Mouse (Mus musculus) neural tube, embryonic 14.5 days (tissue): ENCODE measurements around the gene Sun5. TPM values are rescaled to one million over a fixed set of nuclear protein-coding genes. Genes with fewer than 3 reads are reported as not detected.
"Not testable (repeated sequence)": the region's sequence is repeated elsewhere in the genome, so short reads cannot be mapped to it uniquely, and the experiment has no call there.

Experiments
- ATAC-seq: fragments of 200-750 bp; cut with Nextera tagmentation; 2 replicates; pipeline ENCODE4 v1.8.0; 2017; ENCODE audit warnings: low read depth, mild to moderate bottlenecking, moderate TSS enrichment, moderate library complexity
- H3K27ac ChIP-seq: fragments of 300-500 bp; sonication (generic); 2 replicates; pipeline ENCODE4 v1.5.1; 2014; ENCODE audit warnings: low read depth, mild to moderate bottlenecking, control low read depth, low read length, moderate library complexity, mixed read lengths
- H3K27me3 ChIP-seq: fragments of 300-500 bp; sonication (generic); 2 replicates; pipeline ENCODE4 v1.6.1; 2014; ENCODE audit warnings: low read length; ENCODE audit not compliant: control insufficient read depth, insufficient read depth
- H3K36me3 ChIP-seq: fragments of 300-500 bp; sonication (generic); 2 replicates; pipeline ENCODE4 v1.6.1; 2014; ENCODE audit warnings: low read length, mixed read lengths; ENCODE audit not compliant: control insufficient read depth, insufficient read depth
- H3K4me1 ChIP-seq: fragments of 300-500 bp; sonication (generic); 2 replicates; pipeline ENCODE4 v1.6.1; 2014; ENCODE audit warnings: low read length; ENCODE audit not compliant: control insufficient read depth, insufficient read depth
- H3K4me2 ChIP-seq: fragments of 300-500 bp; sonication (generic); 2 replicates; pipeline ENCODE4 v1.6.1; 2014; ENCODE audit warnings: mild to moderate bottlenecking, low read depth, low read length, control low read depth
- H3K4me3 ChIP-seq: fragments of 300-500 bp; sonication (generic); 2 replicates; pipeline ENCODE4 v1.5.1; 2014; ENCODE audit warnings: low read depth, low read length, control low read depth, mixed read lengths
- H3K9ac ChIP-seq: fragments of 300-500 bp; sonication (generic); replicated peaks from 2 replicates; pipeline ENCODE4 v1.6.1; 2014; ENCODE audit warnings: low read depth, mild to moderate bottlenecking, control low read depth, low read length, mixed read lengths
- H3K9me3 ChIP-seq: fragments of 300-500 bp; sonication (generic); 2 replicates; pipeline ENCODE4 v1.6.1; 2016; ENCODE audit warnings: low read length; ENCODE audit not compliant: control insufficient read depth
- WGBS: fragments of 180-500 bp; shearing (Covaris S2); extraction: QIAGEN DNeasy Blood & Tissue Kit; methylation state at CpG from one replicate; pipeline ENCODE4 v1.1.7; 2014; 5-methylcytosine and 5-hydroxymethylcytosine counted together
- polyA plus RNA-seq: library from polyadenylated mRNA; unstranded; fragments of >200 nt; fragmentation: Nextera tagmentation; extraction: Ambion mirVana; gene quantifications from 2 replicates; pipeline ENCODE4 v1.2.1, GENCODE M21; 2014

Gene Sun5
- polyA plus RNA-seq, 1 experiment from 2014 or later = not detected

GRCm38 (mm10) chr2:153828704-153829103 is 42.2 kb downstream of the Sun5 start:
- H3K4me1 ChIP-seq = no peaks in the 10 kb centered on the region

DNA sequence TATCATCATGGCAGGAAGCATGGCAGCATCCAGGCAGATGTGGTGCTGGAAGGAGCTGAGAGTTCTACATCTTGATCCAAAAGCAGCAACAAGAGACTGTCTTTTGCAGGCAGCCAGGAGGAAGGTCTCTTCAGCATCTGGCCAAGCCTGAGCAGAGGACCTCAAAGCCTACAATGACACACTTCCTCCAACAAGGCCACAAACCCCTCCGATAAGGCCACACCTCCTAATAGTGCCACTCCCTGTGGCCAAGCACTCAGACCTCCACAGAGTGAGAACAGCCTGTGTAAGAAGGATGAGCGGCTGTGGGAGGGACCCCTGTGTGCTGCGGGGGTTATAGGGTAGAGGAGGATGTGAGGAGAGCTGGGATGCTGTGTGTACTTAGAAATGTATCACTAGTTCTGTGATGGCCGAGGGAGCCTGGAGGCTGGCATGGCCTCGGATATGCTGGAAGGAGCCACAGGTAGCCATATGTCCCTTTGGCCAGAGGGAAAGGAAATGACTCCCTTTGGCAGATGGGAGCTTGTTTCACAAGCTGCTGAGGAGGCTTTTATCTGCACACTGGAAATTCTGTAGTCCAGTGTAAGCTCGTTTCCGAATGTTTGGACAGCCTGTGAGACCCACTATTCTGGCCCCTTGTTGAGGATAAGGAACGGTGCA is 43.6 kb downstream of the Sun5 start:
- no peak overlapping the region for H3K27ac ChIP-seq
- 84% methylated on average over 8 of the region's 8 CpGs for WGBS
- no peaks in the 10 kb centered on the region for H3K4me1 ChIP-seq
- no peak overlapping the region for H3K9ac ChIP-seq
- no peak overlapping the region for H3K4me2 ChIP-seq
- no peaks in the 10 kb centered on the region for H3K9me3 ChIP-seq
- no peak overlapping the region for H3K4me3 ChIP-seq
- no peak for ATAC-seq
- no peaks in the 10 kb centered on the region for H3K27me3 ChIP-seq
- no peaks in the 10 kb centered on the region for H3K36me3 ChIP-seq

More at GRCm38 (mm10) chr2:153828704-153829103, 42.2 kb downstream of the Sun5 start:
- no peaks in the 10 kb centered on the region for H3K36me3 ChIP-seq
- 89% methylated on average over 7 of the region's 7 CpGs for WGBS
- no peaks in the 10 kb centered on the region for H3K27me3 ChIP-seq
- no peak overlapping the region for H3K27ac ChIP-seq
- no peak overlapping the region for H3K4me3 ChIP-seq
- no peak overlapping the region for H3K9ac ChIP-seq
- H3K4me2 ChIP-seq = no peak overlapping the region
- no peak for ATAC-seq
- H3K9me3 ChIP-seq = no peaks in the 10 kb centered on the region

- H3K9me3 ChIP-seq, H3K36me3 ChIP-seq, H3K9ac ChIP-seq, H3K4me1 ChIP-seq, ATAC-seq, H3K4me2 ChIP-seq, H3K4me3 ChIP-seq, H3K27ac ChIP-seq, H3K27me3 ChIP-seq: not testable (repeated sequence)
- 63% methylated on average over 32 of the region's 32 CpGs for WGBS
Observed at GRCm38 (mm10) chr2:153825900-153826299, 45.0 kb downstream of the Sun5 start.

DNA sequence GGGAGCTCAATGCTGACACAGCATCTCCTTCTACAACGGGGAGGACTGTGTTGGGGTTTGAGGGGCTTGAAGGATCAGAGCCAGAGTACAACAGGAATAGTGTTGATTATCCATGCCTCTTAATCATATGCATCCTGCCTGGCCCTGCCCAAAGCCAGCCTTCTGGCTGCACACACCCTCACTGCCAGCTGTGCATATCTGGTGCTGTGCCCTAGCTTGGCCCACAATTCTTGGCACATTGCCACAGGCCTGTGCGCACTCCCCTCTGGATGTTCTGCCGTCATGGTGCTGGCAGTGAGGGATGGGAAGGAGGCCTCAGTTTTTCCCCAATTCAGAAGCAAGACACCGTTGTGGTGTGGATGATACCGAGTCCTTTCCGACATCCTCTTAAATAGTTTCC is 46.3 kb downstream of the Sun5 start:
- Histone ChIP-seq H3K27me3 (no peaks in the 10 kb centered on the region), H3K36me3 (no peaks in the 10 kb centered on the region), H3K9me3 (no peaks in the 10 kb centered on the region), H3K9ac (no peak overlapping the region), H3K4me1 (no peaks in the 10 kb centered on the region), H3K27ac (no peak overlapping the region), H3K4me2 (no peak overlapping the region), H3K4me3 (no peak overlapping the region)
- ATAC-seq = peak; percentile 60; the same call in 1 of the 2 replicates
- 63% methylated on average over 6 of the region's 6 CpGs for WGBS

GRCm38 (mm10) chr2:153822005-153822543 is 48.8 kb downstream of the Sun5 start:
- Histone ChIP-seq H3K27me3 (no peaks in the 10 kb centered on the region), H3K4me1 (no peaks in the 10 kb centered on the region), H3K4me2 (no peak overlapping the region), H3K9me3 (no peaks in the 10 kb centered on the region), H3K9ac (no peak overlapping the region), H3K36me3 (no peaks in the 10 kb centered on the region), H3K27ac (no peak overlapping the region), H3K4me3 (no peak overlapping the region)
- no peak for ATAC-seq
- 93% methylated on average over 2 of the region's 2 CpGs for WGBS

DNA sequence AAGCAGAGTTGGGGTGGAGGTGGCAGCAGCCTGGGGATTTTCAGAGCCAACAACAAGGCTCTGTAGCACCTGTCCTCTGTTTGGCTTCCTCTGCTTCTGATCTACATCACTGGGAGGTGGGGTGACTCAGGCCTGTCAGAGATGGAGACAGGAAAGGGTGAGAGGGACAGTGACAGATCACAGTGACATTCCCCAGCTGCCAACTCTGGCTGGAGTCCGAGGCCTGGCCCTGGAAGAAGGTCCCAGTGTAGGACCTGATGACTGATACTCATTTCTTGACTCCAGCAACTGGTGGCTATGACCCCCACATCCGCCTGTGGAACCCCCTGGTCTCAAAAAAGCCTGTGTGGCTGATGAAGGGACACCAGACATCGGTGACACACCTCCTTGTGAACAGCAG is 61.0 kb downstream of the Sun5 start:
- Histone ChIP-seq H3K4me3 (no peak overlapping the region), H3K27ac (no peak overlapping the region), H3K36me3 (no peaks in the 10 kb centered on the region), H3K9ac (no peak overlapping the region), H3K4me1 (no peaks in the 10 kb centered on the region), H3K9me3 (no peaks in the 10 kb centered on the region), H3K27me3 (no peaks in the 10 kb centered on the region), H3K4me2 (no peak overlapping the region)
- no peak for ATAC-seq
- 67% methylated on average over 3 of the region's 3 CpGs for WGBS

GRCm38 (mm10) chr2:153808841-153809240 is 62.0 kb downstream of the Sun5 start:
- H3K27ac ChIP-seq = no peak overlapping the region
- H3K4me2 ChIP-seq = no peak overlapping the region
- H3K4me3 ChIP-seq = no peak overlapping the region
- no peaks in the 10 kb centered on the region for H3K9me3 ChIP-seq
- no peaks in the 10 kb centered on the region for H3K27me3 ChIP-seq
- ATAC-seq = no peak
- 82% methylated on average over 6 of the region's 6 CpGs for WGBS
- no peak overlapping the region for H3K9ac ChIP-seq
- H3K4me1 ChIP-seq = no peaks in the 10 kb centered on the region
- H3K36me3 ChIP-seq = no peaks in the 10 kb centered on the region

DNA sequence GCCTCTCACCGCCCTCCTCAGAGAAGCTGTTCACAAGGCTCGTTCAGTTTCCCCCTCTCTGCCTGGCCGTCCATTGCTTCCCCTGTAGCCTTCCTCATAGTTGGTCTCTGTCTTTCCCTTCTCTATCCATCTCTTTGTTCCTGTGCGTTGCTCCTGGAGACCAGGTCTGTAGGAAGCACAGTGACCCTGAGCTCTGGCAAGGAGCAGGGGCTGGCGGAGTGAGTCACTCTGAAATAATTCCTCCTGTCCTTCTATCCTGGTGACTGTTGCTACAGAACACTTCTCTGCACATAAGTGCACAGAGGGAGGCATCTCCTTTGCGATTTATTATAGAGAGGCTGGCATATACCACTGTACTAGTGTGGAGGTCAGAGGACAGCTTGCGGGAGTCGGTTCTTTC is 62.7 kb downstream of the Sun5 start:
- Histone ChIP-seq H3K9me3 (no peaks in the 10 kb centered on the region), H3K9ac (no peak overlapping the region), H3K27me3 (no peaks in the 10 kb centered on the region), H3K27ac (no peak overlapping the region), H3K4me1 (no peaks in the 10 kb centered on the region), H3K4me2 (no peak overlapping the region), H3K4me3 (no peak overlapping the region), H3K36me3 (no peaks in the 10 kb centered on the region)
- ATAC-seq = no peak
- WGBS = 79% methylated on average over 8 of the region's 8 CpGs

- H3K4me2 ChIP-seq, H3K27ac ChIP-seq, H3K4me3 ChIP-seq, ATAC-seq, H3K27me3 ChIP-seq, H3K9ac ChIP-seq, H3K9me3 ChIP-seq, H3K36me3 ChIP-seq, H3K4me1 ChIP-seq: not testable (repeated sequence)
Observed at GRCm38 (mm10) chr2:153807464-153807863, 63.4 kb downstream of the Sun5 start.
